Mouse (Mus musculus) E14TG2a.4 (cell line): ENCODE data around the gene Msh5.
"Not testable (repeated sequence)": the region's sequence is repeated elsewhere in the genome, so short reads cannot be mapped to it uniquely, and the experiment has no call there.

Experiments used
- H3K27me3 ChIP-seq: 2 replicates; pipeline ENCODE4 v1.6.1; 2014; ENCODE audit warnings: low read length, control low read depth; ENCODE audit not compliant: insufficient read depth
- H3K36me3 ChIP-seq: 2 replicates; pipeline ENCODE4 v1.6.1; 2014; ENCODE audit warnings: low read length, control low read depth; ENCODE audit not compliant: insufficient read depth
- H3K4me1 ChIP-seq: replicated peaks from 2 replicates; pipeline ENCODE4 v1.6.1; 2014; ENCODE audit warnings: low read depth, low read length, control low read depth
- H3K4me3 ChIP-seq: replicated peaks from 2 replicates; pipeline ENCODE4 v1.5.1; 2014; ENCODE audit warnings: mild to moderate bottlenecking, low read length
- H3K9me3 ChIP-seq: 2 replicates; pipeline ENCODE4 v1.6.1; 2014; ENCODE audit warnings: low read length, control low read depth
- CTCF ChIP-seq: conservative IDR thresholded peaks from 2 replicates; pipeline ENCODE4 v1.5.1; 2014; ENCODE audit warnings: low read length
- NANOG ChIP-seq: IDR thresholded peaks from 2 replicates; pipeline ENCODE4 v1.6.1; 2014; ENCODE audit warnings: borderline replicate concordance, low read length, mixed read lengths
- POU5F1 ChIP-seq: IDR thresholded peaks from 2 replicates; pipeline ENCODE4 v1.6.1; 2014; ENCODE audit warnings: low read length, borderline replicate concordance

Gene Msh5

GRCm38 (mm10) chr17:35004075-35004717, 42.3 kb downstream of the Msh5 start:
- Histone ChIP-seq H3K4me1 (peaks cover 56% of the 10 kb centered on the region), H3K9me3 (no peaks in the 10 kb centered on the region), H3K27me3 (no peaks in the 10 kb centered on the region), H3K4me3 (0 out of 2 replicates have a peak overlapping the region, but pooled peaks have one; percentile 35), H3K36me3 (peaks cover 71% of the 10 kb centered on the region)
- no peak for TF ChIP-seq POU5F1
- no peak for TF ChIP-seq CTCF
- no peak for TF ChIP-seq NANOG

- Histone ChIP-seq H3K9me3 (no peaks in the 10 kb centered on the region), H3K36me3 (peaks cover 71% of the 10 kb centered on the region), H3K4me1 (peaks cover 64% of the 10 kb centered on the region), H3K4me3 (peak overlapping the region; percentile 97), H3K27me3 (no peaks in the 10 kb centered on the region)
- TF ChIP-seq CTCF (no peak), NANOG (no peak), POU5F1 (no peak)
Measured at GRCm38 (mm10) chr17:35003022-35003838, 43.3 kb downstream of the Msh5 start.

- Histone ChIP-seq H3K9me3 (no peaks in the 10 kb centered on the region), H3K36me3 (peaks cover 71% of the 10 kb centered on the region), H3K4me1 (peaks cover 66% of the 10 kb centered on the region), H3K27me3 (no peaks in the 10 kb centered on the region), H3K4me3 (peak overlapping the region; percentile 97)
- no peak for TF ChIP-seq NANOG
- no peak for TF ChIP-seq CTCF
- TF ChIP-seq POU5F1: no peak
Measured at GRCm38 (mm10) chr17:35002153-35002865, 44.2 kb downstream of the Msh5 start.

GRCm38 (mm10) chr17:35001452-35002152, 44.9 kb downstream of the Msh5 start:
- H3K9me3 ChIP-seq: no peaks in the 10 kb centered on the region
- peaks cover 73% of the 10 kb centered on the region for H3K4me1 ChIP-seq
- peaks cover 71% of the 10 kb centered on the region for H3K36me3 ChIP-seq
- no peaks in the 10 kb centered on the region for H3K27me3 ChIP-seq
- no peak for TF ChIP-seq POU5F1
- no peak for TF ChIP-seq NANOG
- TF ChIP-seq CTCF: no peak
- H3K4me3 ChIP-seq: peak overlapping the region; percentile 97

GRCm38 (mm10) chr17:35000717-35001451, 45.7 kb downstream of the Msh5 start, which contains the start of gene Vars:
Vars (plus strand) TSS chr17:35000987.
- Histone ChIP-seq H3K27me3 (no peaks in the 10 kb centered on the region), H3K36me3 (peaks cover 70% of the 10 kb centered on the region), H3K9me3 (no peaks in the 10 kb centered on the region), H3K4me1 (peaks cover 78% of the 10 kb centered on the region), H3K4me3 (peak within 1 kb of the TSS; percentile 97)
- no peak for TF ChIP-seq NANOG
- no peak for TF ChIP-seq CTCF
- no peak for TF ChIP-seq POU5F1

- Histone ChIP-seq H3K4me3 (peak overlapping the region; percentile 97), H3K4me1 (peaks cover 71% of the 10 kb centered on the region), H3K36me3 (peaks cover 66% of the 10 kb centered on the region)
- H3K9me3 ChIP-seq, H3K27me3 ChIP-seq: not testable (repeated sequence)
Measured at GRCm38 (mm10) chr17:34999871-35000716, 46.5 kb downstream of the Msh5 start.
